Mouse (Mus musculus): ENCODE data around the gene Atg9b. TPM values are rescaled to one million over a fixed set of nuclear protein-coding genes. Genes with fewer than 3 reads are reported as not detected.

Atg9b gene
- polyA plus RNA-seq, 1 experiment = 0.39 TPM

GRCm38 (mm10) chr5:24335888-24336511, 55.9 kb downstream of the Atg9b start:
- Histone ChIP-seq H3K27ac (ENCODE audit: insufficient read depth, low read length) (no peak overlapping the region), H3K4me1 (ENCODE audit: control insufficient read depth, insufficient read depth, low read length) (peaks cover 5% of the 10 kb centered on the region; the same call in 1 of the 2 replicates), H3K4me3 (ENCODE audit: insufficient read depth, low read length) (no peak overlapping the region)
- TF ChIP-seq CTCF (IDR thresholded peaks at IDR 0.05; ENCODE audit: borderline replicate concordance, insufficient read depth, low read length) (peak; percentile 95), POLR2A (IDR thresholded peaks at IDR 0.05; ENCODE audit: low read depth, low read length) (no peak)

- Histone ChIP-seq H3K4me3 (ENCODE audit: insufficient read depth, low read length) (no peak overlapping the region), H3K4me1 (ENCODE audit: control insufficient read depth, insufficient read depth, low read length) (peaks cover 5% of the 10 kb centered on the region; the same call in 1 of the 2 replicates), H3K27ac (ENCODE audit: insufficient read depth, low read length) (no peak overlapping the region)
- TF ChIP-seq POLR2A (IDR thresholded peaks at IDR 0.05; ENCODE audit: low read depth, low read length) (no peak), CTCF (IDR thresholded peaks at IDR 0.05; ENCODE audit: borderline replicate concordance, insufficient read depth, low read length) (no peak)
Measured at GRCm38 (mm10) chr5:24334749-24335148, 57.2 kb downstream of the Atg9b start.

Other genes starting within 250 kb of the Atg9b start
- gene Nupl2, start 227.2 kb downstream of the Atg9b start, polyA plus RNA-seq (2011; ENCODE audit: insufficient read length, low read depth, missing spikeins) = 13.6 and 16.2 TPM in 2 replicates
- 2.2 and 2.9 TPM in 2 replicates for gene Kcnh2, start 40.5 kb downstream of the Atg9b start, polyA plus RNA-seq (2011; ENCODE audit: insufficient read length, low read depth, missing spikeins)
- 0.12 TPM in 1 of 2 replicates, not detected in the other for gene Nos3, start 27.3 kb downstream of the Atg9b start, polyA plus RNA-seq (2011; ENCODE audit: insufficient read length, low read depth, missing spikeins)
- gene Abcb8, start 1.5 kb upstream of the Atg9b start, polyA plus RNA-seq (2011; ENCODE audit: insufficient read length, low read depth, missing spikeins) = 10.6 and 11.7 TPM in 2 replicates
- gene Asic3, start 21.2 kb upstream of the Atg9b start, polyA plus RNA-seq (2011; ENCODE audit: insufficient read length, low read depth, missing spikeins) = 2.3 and 3.5 TPM in 2 replicates
- 70.7 and 76.7 TPM in 2 replicates for gene Cdk5, start 31.4 kb upstream of the Atg9b start, polyA plus RNA-seq (2011; ENCODE audit: insufficient read length, low read depth, missing spikeins)
- gene Slc4a2, start 31.7 kb upstream of the Atg9b start, polyA plus RNA-seq (2011; ENCODE audit: insufficient read length, low read depth, missing spikeins) = 59.0 and 69.3 TPM in 2 replicates
- gene Fastk, start 53.1 kb upstream of the Atg9b start, polyA plus RNA-seq (2011; ENCODE audit: insufficient read length, low read depth, missing spikeins) = 63.3 and 91.1 TPM in 2 replicates
- gene Tmub1, start 55.7 kb upstream of the Atg9b start, polyA plus RNA-seq (2011; ENCODE audit: insufficient read length, low read depth, missing spikeins) = 5.9 and 9.8 TPM in 2 replicates
- 31.2 and 38.7 TPM in 2 replicates for gene Agap3, start 60.0 kb upstream of the Atg9b start, polyA plus RNA-seq (2011; ENCODE audit: insufficient read length, low read depth, missing spikeins)
- not detected in 2 replicates for gene Gbx1, start 135.1 kb upstream of the Atg9b start, polyA plus RNA-seq (2011; ENCODE audit: insufficient read length, low read depth, missing spikeins)
- not detected in 2 replicates for gene Asb10, start 148.8 kb upstream of the Atg9b start, polyA plus RNA-seq (2011; ENCODE audit: insufficient read length, low read depth, missing spikeins)
- gene 4931409K22Rik, start 164.7 kb upstream of the Atg9b start, polyA plus RNA-seq (2011; ENCODE audit: insufficient read length, low read depth, missing spikeins) = not detected in 2 replicates
- 69.3 and 73.4 TPM in 2 replicates for gene Abcf2, start 185.3 kb upstream of the Atg9b start, polyA plus RNA-seq (2011; ENCODE audit: insufficient read length, low read depth, missing spikeins)
- gene Chpf2, start 194.6 kb upstream of the Atg9b start, polyA plus RNA-seq (2011; ENCODE audit: insufficient read length, low read depth, missing spikeins) = 45.5 and 54.6 TPM in 2 replicates
- gene Smarcd3, start 232.3 kb upstream of the Atg9b start, polyA plus RNA-seq (2011; ENCODE audit: insufficient read length, low read depth, missing spikeins) = 22.9 and 27.8 TPM in 2 replicates

Measured in embryonic fibroblast, embryonic 13.5 days (primary cell).